Mouse (Mus musculus) lung, postnatal 0 days (tissue): Measurements from ENCODE around the gene Cd163.

Experiments used
- CTCF ChIP-seq: IDR thresholded peaks from 2 replicates; pipeline ENCODE4 v1.5.1; 2016; ENCODE audit warnings: antibody characterized with exemption, mild to moderate bottlenecking
- EP300 ChIP-seq: IDR thresholded peaks from 2 replicates; pipeline ENCODE4 v1.6.1; 2016; ENCODE audit warnings: antibody characterized with exemption, mild to moderate bottlenecking, control low read depth

DNA sequence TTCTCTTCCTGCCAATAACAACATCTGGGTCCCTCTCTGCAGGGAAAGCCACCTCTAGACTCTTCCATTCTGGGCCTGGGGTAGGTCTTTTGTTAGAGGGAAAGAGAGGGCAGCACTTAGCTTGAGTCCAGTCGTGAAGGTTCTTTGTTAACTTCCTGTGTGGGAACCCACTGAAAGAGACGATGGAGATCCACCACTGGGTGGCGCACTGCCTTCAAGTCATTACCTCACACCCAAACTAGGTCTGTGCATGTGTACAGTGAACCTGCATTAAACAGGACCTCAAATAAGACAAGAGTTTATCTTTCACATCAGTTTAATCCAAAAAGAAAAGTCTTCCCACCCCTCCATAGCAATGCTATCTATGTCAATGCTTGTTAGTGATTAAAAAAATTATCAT is 41.8 kb upstream of the Cd163 start:
- no peak for TF ChIP-seq EP300
- TF ChIP-seq CTCF: peak; percentile 76
